Mouse (Mus musculus) cerebellum, postnatal 36 days (tissue): ENCODE data around the gene Rtl9.

Experiments
- DNase-seq, 2 experiments: peaks; one replicate each; pipeline ENCODE4 v3.0.0; 2021 to 2022; ENCODE audit warnings: mixed read lengths in 2 of 2

The Rtl9 gene

DNA sequence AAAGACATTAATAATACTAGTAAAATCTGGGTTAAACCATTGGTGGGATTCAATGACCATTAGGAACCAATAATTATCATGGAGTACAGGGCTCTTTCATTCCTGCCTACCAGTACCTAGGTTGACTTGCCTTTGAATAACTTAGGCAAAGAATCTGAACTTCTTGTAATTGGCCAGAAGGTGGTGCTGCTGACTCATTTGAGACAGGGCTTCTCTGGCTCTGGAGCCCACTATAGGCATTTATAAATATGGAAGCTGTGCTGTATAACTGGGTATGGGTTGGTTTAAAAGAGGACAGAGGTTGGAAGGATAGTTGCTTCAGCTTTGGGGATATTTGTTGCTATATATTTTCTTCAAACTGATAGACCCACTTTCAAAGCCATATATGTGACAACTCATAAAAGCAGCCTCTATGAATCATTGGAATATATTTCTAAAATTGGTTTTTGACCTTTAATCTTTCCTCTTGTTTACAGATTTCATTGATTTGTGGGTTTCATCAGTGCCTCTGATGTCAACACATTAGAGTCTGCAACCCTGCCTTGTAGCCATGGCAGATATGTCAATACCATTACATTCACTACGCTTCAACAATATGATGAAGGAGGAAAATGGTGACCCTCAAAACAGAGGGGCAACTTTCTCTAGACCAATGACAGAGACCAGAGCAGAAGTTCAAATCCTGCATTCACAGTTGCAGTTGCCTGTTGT lies at the start of gene Rtl9:
Rtl9 (plus strand) TSS at position 551 of the 711 bp plus-strand sequence.
- DNase-seq = peak in 1 of 2 experiments; percentile 22

DNA sequence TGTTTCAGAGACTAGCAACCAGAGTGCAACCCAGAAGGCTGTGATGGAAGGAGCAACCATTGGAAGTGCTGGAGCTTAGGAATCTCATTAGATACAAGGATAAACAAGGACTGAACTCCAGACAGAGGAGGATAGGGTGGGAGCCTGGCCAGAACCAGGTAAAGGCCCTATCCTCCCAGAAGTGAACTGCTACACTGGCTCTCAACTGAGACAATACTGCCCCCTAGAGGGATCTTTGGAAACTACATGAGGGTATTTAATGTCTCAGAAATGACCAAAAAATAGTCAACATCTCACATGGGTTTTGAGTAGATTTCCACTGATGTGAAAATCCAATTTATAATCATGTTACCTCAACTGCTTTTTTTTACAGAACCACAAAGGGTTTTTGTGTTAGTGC lies 47.9 kb upstream of the Rtl9 start:
- DNase-seq = peak in 1 of 2 experiments; percentile 13

DNA sequence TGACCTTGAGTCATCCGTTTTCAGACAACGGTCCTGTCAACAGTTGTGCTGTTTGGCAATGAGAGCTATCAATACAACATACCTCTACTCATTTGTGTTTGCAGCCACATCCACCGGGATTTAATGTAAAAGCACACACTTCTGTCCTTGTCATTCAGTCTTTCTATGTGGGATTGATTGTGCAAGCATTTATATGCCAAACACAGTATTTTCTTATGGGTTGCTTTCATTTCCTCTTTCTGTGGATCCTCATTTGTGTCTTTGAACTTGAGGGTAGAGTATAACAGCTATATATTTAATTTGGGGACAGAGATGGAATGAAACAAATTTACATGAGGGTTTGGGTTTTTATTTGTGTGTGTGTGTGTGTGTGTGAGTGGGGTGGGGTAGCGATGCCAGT lies 47.5 kb upstream of the Rtl9 start:
- no peak for DNase-seq

DNA sequence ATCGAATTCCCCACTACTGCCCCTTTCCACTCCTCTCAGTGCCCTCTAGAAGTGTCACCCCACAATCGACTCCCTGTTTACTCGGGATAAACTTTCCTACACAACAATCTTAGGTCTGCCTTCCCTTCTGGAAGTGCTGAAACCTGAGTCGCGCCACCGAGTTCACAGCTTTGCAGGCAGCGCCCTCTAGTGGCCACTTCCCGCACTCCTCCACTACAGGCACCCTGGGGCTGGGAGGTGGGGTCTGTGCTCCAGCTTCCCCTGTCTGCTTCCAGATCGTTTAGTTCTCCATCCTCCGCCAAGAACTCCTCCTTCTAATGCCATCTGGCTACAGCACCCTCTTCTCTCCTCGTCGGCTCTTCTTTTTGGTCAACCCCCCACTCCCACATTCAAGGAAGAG lies 40.6 kb upstream of the Rtl9 start:
- DNase-seq = peak; percentile 64 to 66

DNA sequence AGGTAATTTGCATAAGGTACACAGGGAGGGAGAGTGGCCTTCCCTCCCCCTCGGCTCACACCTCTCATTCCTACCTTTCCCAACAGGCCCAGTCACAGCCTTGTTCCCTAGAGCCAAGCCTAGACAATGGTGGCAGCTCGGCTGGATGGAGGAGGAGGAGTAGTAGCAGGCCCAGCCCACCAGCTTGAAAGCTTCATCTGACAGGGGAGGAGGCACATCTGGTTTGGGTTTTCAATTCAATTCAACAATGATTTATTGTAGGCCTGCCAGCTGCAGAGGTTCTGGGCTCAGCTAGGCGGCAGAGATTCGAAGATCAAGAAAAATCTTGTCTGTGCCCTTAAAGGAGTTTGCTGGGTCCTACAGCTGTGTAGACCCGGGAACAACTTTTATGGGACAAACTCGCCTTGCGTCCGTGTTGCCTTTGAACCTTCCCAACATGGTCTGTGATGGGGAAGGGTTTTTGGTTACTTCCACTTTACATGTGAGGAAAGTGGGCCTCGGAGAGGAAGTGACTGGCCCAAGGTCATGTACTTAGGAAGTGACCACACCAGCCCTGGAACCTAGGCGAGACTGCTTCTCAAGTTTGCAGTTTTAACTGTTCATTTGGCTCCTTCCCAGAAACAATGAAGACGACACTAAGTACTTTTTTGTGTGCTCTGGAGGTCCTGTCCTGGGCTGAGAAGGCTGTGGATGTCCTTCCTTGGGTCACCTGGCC lies 36.6 kb upstream of the Rtl9 start:
- DNase-seq = no peak

DNA sequence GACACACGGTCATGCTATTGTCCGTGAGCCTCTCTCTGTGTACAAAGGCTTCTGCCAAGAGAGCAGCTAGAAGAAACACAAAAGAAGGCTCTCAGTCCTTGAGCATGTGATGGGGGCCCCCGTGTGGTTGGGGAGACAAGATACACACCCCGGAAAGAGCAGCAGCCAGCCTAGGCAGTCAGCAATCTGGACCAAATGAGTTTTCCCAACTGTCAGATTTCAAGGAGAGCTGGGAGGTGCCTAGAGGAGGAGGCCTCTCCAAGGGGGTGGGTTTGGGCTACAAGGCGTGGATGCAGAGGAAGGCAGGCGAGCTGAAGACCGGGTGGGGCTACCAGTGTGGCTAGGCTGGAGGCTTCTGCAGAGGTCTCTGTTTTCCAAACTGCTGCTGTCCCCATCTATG lies 35.6 kb upstream of the Rtl9 start:
- no peak for DNase-seq

DNA sequence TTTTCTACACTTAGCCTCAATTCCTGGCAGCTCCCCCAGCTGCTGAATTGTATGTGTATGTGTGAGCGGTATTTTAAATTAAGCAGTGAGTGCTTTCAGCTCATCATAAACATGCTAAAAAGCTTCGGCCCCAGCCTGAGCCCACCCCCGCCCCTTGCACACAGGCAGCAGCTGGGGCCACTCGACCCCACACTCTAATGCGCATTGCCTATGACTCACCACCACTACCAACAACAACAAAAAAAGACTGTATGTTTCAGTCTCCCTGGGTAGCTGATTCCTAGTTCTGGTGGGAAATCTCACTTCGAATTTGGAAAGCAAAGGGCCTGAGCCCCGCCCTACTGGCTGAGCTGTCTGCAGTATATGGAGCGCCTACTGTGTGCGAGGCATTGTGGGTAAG lies 35.1 kb upstream of the Rtl9 start:
- DNase-seq = no peak

DNA sequence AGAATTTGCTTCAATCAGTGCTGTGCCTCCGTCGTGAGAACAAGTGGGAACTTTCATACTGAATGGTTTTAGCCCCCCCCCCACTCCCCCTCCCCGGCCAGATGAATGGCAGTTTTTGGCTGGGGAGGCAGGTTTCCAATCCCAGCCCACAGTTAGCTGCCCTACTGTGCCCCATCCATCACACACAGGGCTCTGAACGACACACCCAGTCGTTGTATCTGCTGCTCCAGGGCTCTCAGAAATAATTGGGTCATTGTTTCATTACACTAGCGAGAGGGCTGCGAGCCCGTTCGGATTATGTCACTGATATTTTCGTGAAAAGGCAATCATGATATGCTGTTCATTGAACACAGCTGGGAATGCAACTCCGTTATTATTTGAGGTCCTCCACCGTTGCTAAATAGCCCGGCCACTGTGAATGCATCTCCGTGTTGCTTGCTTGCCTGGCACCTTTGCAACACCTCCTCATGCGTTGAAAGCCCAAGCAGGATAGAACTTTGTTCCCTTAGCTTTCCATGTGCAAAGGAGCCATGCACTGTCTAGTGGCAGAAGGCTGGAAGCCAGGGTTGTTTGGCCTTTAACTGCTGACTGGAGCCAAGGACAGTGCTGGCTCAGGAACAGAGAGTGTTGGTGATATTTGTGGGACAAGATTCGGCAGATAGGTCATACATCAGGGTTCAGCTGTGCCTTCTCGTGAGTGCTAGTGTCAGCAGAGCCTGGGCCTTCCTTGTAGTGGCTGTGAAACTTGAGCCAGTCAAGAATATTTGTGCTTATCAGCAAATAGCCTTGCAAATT lies 32.9 kb upstream of the Rtl9 start:
- peak in 1 of 2 experiments; percentile 21 for DNase-seq

DNA sequence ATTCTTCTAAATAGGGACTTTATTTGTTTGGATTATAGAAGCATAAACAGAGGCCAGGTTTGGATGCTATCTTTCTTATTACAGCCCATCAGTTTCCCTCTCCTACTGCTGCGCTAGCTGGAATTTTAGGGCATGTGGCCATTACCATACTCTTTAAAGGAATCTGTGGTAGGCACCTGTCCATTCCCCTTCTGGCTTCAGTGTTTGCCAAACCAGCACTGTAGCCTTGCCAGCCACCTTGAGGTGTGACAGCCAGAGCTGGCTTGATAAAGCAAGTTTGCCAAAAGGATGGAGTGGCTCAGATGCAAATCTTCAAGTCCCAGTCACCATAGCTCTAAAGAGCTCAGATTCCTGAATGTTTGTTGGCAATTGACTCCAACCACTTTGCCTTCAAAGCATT lies 32.3 kb upstream of the Rtl9 start:
- peak; percentile 16 to 26 for DNase-seq

DNA sequence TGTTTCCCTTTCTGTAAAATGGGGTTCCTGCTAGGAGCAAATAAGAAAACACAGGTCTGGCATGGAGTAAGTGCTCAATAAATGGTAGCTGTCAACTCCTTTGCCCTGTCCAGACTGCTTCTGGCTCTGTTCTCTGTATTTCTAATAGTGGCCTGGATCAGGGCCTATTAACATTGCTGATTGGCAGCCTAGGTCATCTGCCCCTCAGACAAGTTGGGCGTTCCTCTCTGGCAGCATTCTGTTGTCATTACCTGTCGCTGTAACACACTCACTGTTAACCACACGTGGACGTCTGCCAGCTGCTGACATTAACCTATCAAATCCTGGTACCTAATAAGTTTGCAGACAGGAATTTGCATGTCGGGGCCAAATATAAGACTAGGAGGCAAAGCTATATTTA lies 31.8 kb upstream of the Rtl9 start:
- no peak for DNase-seq

DNA sequence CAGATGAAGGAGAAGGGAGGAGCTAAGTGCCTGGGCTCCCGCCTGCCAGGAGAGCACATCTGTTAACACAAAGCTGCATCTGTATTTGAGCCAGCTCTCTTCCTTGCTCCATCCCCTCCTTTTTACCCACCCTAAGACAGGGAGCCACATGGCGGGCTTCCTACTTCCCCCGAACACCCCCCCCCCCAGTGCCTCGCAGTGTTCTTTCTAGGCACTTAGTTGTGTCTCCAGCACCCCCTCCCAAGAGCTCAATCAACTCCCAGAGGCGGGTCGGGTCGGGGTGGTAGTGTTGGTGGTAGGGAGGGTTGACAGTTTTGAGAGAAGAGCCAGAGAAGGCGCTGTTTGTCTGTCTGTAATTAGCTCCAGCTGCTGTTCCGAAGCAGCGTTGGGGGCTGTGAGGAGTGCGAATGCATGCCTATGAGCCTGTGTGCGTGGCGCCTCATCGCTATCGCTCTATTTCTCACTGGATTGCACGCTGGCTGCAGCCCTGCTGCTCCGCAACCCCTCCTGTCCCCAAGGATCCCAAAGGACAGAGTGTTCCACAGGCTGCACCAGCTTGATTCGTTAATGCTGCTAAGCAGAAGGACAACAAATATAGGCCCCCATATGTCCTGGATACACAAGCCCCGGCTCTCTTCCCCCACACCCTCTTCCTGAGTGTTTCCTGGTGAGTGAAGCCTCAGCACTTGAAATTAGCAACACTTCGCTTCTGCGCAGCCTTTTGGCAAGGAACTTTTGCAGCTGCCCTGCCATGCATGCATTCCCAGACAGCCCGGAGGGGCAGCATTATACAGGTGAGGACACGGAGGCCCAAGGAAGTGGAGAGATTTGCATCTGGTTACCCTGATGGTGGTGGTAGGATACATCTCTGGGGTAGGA lies 18.7 kb upstream of the Rtl9 start:
- DNase-seq = no peak

DNA sequence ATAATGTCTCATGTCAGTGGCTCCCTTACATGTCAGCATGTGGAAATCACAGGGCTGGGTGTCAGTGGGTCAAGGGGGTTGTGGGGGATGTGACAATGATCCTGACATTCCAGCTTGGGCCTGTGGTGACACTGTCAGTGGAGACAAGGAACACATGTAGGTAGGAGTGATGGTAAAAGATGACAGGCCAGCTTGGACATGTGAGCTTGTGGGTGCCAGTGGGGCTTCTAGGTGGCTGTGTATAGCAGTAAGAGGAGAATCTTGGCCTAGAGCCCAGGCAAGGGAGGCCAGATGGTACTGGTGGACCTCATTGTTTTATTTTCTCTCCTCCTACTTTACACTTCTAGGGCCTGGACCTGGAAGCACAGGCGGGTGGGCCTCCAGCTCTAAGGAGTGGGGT lies 16.7 kb upstream of the Rtl9 start:
- DNase-seq = peak; percentile 37 to 47

DNA sequence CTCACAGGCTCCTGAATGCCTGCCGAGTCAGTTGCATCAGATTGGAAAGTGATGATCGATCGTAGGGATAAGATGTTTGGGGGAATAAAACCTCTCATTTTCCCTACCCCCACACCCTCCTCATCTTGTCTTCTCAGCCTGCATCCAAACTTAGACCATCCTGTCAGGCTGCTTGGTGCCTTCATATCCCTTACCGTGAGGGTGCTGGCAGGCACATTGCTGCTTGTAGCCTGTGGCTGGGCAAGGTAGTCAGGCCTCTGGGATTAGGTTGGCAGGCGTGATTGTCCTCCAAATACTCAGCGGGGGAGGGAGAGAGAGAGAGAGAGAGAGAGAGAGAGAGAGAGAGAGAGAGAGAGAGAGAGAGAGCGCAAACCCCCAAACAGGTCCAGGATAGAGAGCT lies 11.2 kb upstream of the Rtl9 start:
- no peak for DNase-seq

DNA sequence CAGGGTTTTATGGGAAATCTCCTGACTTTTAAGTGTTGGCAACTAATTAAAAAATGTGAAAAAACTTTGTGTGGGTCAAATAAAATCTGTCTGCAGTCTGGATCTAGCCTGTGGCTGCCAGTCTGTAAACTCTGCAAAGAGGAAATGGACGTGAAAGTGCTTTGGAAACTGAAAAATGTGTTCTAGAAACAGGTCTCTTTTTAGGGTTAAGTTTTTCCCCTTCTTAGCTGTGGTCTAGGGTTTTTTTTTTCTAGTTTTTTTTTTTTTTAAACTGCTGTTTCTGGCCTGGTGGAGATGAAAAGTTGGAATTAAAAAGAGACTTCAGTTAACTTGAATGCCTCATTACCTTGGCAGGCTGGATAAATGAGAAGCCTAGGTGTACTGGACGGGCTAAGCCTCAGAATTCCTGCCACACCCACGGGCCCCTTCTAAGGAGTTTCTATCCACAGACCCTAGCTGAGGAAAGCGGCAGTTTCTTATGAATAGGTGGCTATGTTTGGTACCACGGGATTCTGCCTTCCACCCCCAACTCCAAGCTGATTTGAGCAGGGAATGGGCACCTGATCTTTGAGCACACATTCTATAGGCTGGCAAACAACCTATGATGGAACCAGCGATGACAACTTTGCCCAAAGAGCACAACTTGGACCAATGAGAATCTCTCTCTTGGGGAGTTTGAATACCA lies 8.3 kb upstream of the Rtl9 start:
- no peak for DNase-seq

DNA sequence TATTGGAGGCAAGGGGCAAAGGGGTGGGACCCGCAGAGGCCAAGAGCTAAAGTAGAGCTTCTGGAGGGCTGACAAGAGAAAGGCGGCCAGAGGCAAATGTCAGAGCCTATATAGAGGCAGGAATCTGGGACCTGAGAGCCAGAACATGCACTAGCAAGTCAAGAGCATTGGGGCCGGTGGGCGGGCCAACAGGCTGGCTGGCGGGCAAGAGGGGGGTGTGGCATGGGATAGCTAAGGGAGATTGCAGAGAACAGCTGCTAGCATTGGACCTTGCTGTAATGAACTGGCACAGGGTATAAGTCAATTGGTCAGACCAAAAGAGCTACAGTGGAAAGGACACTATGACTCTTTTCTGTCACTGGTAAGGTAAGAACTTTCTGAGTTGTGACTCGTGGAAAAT lies 1.8 kb upstream of the Rtl9 start:
- DNase-seq = no peak

DNA sequence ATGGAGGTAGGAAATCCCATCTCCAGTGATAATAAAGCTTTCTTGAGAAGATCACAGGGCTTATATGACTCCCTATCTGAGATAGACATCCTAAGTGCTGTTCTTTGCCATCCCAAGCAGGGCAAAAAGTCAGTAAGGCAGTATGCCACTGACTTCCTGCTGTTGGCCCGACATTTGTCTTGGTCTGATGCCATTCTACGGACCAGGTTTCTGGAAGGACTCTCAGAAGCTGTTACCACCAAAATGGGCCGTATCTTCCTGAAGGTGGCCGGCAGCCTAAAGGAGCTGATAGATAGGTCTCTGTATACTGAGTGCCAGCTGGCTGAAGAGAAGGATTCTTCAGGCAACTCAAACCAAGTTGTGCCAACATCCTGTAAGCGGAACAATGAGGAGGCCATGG lies 3.8 kb downstream of the Rtl9 start:
- peak in 1 of 2 experiments; percentile 14 for DNase-seq

DNA sequence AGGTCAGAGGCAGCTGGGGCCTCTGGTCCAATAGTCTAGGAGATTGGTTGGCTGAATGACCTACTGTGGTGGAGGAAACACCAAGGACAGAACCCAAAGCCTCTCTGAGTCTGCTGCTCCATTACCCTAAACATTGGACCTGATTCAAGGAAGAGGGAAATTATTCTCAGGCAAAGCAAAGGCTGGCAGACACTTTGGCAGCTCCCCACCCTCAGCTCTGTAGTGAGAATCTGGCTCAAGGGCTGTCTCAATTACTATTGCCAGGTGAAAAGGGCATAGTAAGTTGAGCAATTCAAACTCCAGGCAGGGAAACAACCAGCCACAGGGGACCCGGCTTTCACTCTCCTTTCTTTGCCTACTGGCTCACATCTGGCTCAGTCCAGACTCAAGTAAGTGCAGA lies 6.5 kb downstream of the Rtl9 start:
- DNase-seq = no peak

DNA sequence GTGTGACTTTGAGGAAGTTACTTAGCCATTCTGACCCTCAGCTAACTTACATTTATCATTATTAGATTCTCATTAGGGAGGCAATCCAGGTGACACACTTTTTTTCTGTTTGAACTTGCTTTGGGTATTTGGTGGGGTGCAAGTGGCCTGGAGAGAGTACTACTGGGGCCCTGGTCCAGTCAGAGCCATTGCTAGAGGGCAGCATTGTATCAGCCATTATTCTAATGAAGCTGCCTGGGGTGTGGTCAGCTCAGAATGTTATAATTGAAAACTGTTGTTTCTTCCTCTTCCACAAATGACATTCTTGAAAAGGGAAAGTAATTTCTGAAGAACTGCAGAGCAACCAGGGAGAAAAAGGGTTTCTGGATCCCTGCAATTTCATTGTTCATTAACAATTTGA lies 13.2 kb downstream of the Rtl9 start:
- no peak for DNase-seq
